Mouse (Mus musculus): ENCODE results near the gene Pgs1. TPM values are rescaled to one million over a fixed set of nuclear protein-coding genes. Genes with fewer than 3 reads are reported as not detected.

The Pgs1 gene
- polyA plus RNA-seq, 1 experiment from 2014 or later = 40.8 TPM

DNA sequence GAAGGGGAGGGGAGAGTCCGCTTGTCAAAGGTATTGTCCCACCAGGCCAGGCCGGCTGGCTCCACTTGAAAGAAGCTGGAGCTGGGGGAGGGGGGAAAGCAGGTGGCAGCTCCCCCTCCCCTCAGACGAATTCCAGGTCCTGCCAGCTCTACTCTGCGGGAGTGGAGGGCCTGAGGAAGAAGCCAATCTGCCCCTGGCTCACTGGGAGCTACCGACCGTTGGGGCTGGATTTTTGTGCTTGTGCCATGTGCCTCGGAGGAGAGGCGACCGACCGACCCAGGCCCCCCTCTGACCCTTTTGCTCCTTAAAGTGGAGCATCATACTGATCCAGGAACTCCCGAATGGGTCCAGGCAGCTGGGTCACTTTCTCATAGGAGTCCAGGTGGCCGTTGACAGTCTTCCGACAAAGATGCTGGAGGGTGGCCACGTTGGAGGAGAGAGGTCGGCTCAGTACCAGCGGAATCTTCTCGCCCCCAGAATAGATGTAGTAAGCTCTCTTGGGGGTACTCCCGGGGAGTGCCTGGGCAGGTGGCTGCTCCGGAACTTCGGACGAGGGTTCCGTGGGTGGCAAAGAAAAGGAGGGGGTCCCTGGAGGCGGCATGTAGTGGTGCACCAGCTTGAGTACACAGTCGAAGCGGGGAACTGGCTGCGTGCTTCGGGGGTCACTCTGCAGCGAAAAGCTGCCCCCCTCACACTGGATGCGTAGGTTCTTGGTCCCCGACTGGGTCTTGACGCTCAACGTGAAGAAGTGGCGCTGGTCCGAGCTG, 18.7 kb upstream of the Pgs1 start:
- DNase-seq = no peak
- ATAC-seq (ENCODE audit: insufficient read depth) = no peak
- Histone ChIP-seq H3K4me3 (ENCODE audit: low read depth, low read length) (peak overlapping the region; percentile 73), H3K9ac (peak overlapping the region; percentile 81), H3K36me3 (ENCODE audit: insufficient read depth) (peaks cover 13% of the 10 kb centered on the region), H3K27ac (ENCODE audit: low read depth) (no peak overlapping the region), H3K9me3 (ENCODE audit: low read depth, low read length) (no peaks in the 10 kb centered on the region), H3K4me1 (ENCODE audit: insufficient read depth) (peaks cover 39% of the 10 kb centered on the region; the same call in 1 of the 2 replicates), H3K4me2 (peak overlapping the region; percentile 99), H3K27me3 (ENCODE audit: insufficient read depth, low read length) (0 out of 2 replicates have a peak, but pooled peaks cover 12% of the 10 kb centered on the region)
- 12% methylated on average over 34 of the region's 34 CpGs for WGBS
- TF ChIP-seq CTCF (IDR thresholded peaks at IDR 0.05; ENCODE audit: low read depth) = peak; percentile 25

DNA sequence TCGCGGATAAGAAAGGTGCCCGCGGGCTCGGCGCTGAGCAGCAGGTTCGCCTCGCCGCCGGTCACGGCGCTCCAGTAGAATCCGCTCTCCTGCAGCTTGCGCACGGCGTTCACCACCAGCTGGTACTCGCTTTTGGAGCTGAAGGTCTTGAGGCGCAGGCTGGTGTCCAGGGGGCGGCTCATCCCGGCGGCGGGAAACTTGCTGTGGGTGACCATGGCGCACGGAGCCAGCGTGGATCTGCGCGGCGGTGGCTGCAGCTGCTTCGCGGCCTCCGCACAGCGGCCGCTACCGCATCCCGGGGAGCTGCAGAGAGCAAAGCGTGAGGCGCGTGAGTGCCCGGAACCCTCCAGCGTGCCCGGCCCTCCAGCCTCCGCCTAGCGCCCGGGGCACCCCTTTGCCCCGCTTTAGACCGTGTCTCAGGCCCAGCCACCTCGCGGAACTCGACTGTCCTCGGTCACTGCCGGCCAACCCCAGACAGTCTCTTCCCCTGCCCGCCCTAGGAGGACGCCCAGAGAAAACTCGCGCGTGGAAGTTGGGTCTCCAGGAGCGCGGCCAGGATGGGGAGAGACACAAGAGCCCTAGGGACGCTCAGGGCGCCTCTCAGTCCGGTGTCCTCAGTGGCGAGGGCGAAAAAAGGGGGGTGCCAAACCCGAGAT, 17.9 kb upstream of the Pgs1 start:
- ATAC-seq (ENCODE audit: insufficient read depth) (no peak), DNase-seq (peak; percentile 66)
- Histone ChIP-seq H3K4me1 (ENCODE audit: insufficient read depth) (peaks cover 32% of the 10 kb centered on the region; the same call in 1 of the 2 replicates), H3K4me2 (peak overlapping the region; percentile 99), H3K4me3 (ENCODE audit: low read depth, low read length) (peak overlapping the region; percentile 73), H3K9ac (peak overlapping the region; percentile 81), H3K27me3 (ENCODE audit: insufficient read depth, low read length) (0 out of 2 replicates have a peak, but pooled peaks cover 12% of the 10 kb centered on the region), H3K36me3 (ENCODE audit: insufficient read depth) (peaks cover 13% of the 10 kb centered on the region), H3K27ac (ENCODE audit: low read depth) (peak overlapping the region; percentile 97), H3K9me3 (ENCODE audit: low read depth, low read length) (no peaks in the 10 kb centered on the region)
- TF ChIP-seq CTCF (IDR thresholded peaks at IDR 0.05; ENCODE audit: low read depth) = no peak
- under 1% methylated on average over 64 of the region's 64 CpGs for WGBS

GRCm38 (mm10) chr11:117968716-117969099, 17.4 kb upstream of the Pgs1 start:
- peak; percentile 35 for TF ChIP-seq CTCF (IDR thresholded peaks at IDR 0.05; ENCODE audit: low read depth)
- 0 out of 2 replicates have a peak, but pooled peaks cover 12% of the 10 kb centered on the region for H3K27me3 ChIP-seq (ENCODE audit: insufficient read depth, low read length)
- H3K4me1 ChIP-seq (ENCODE audit: insufficient read depth) = peaks cover 31% of the 10 kb centered on the region; the same call in 1 of the 2 replicates
- H3K9ac ChIP-seq = peak overlapping the region; percentile 81
- under 1% methylated on average over 34 of the region's 34 CpGs for WGBS
- peak overlapping the region; percentile 97 for H3K27ac ChIP-seq (ENCODE audit: low read depth)
- no peaks in the 10 kb centered on the region for H3K9me3 ChIP-seq (ENCODE audit: low read depth, low read length)
- peak overlapping the region; percentile 73 for H3K4me3 ChIP-seq (ENCODE audit: low read depth, low read length)
- ATAC-seq (ENCODE audit: insufficient read depth) (peak; percentile 45), DNase-seq (no peak)
- peaks cover 13% of the 10 kb centered on the region for H3K36me3 ChIP-seq (ENCODE audit: insufficient read depth)
- peak overlapping the region; percentile 99 for H3K4me2 ChIP-seq

DNA sequence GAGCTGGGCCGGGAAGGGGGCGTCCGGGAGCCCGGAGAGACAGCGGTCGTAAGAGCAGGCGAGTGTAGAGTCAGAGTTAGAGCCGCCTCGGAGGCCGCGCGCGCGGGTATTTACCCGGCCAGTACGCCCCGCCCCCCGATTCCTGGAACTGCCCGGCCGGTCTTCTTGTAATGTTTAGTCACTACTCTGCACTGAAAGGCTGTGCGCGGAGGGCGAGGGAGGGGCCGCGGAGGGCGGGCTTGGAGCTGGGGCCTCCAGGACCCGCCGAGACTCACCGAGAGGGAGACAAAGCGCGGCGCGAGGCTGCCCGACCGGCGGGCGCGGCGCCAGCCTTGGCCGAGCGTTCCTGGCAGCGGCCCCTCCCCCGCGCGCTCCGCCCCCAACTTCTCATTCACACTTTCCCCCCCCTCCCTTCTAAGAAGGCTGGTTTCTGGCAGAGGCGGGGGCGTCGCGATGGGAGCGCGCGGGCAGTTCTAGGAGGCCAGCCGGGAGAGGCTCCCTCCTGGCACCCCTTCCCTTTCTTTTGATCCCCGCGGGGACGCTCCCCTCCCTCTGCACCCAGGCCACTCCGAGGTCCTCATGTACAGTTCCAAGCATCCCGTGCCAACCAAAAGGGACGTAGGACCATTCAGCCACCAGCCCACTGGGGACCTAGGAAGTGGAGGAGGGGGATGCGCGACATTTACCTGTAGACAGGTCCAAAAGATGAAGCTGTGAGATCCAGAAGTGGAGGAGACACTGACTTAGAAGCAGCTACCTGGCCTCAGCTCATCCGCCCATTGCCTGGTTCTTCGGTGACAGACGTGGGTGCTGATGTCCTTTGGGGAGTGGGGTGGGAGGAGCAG, 16.8 kb upstream of the Pgs1 start:
- H3K27me3 ChIP-seq (ENCODE audit: insufficient read depth, low read length) = 0 out of 2 replicates have a peak, but pooled peaks cover 12% of the 10 kb centered on the region
- H3K4me2 ChIP-seq = peak overlapping the region; percentile 99
- H3K4me1 ChIP-seq (ENCODE audit: insufficient read depth) = peaks cover 29% of the 10 kb centered on the region
- H3K36me3 ChIP-seq (ENCODE audit: insufficient read depth) = peaks cover 13% of the 10 kb centered on the region
- DNase-seq = peak; percentile 98
- ATAC-seq (ENCODE audit: insufficient read depth) = peak; percentile 96
- H3K9me3 ChIP-seq (ENCODE audit: low read depth, low read length) = no peaks in the 10 kb centered on the region
- peak overlapping the region; percentile 81 for H3K9ac ChIP-seq
- H3K4me3 ChIP-seq (ENCODE audit: low read depth, low read length) = peak overlapping the region; percentile 73
- TF ChIP-seq CTCF (IDR thresholded peaks at IDR 0.05; ENCODE audit: low read depth) = no peak
- under 1% methylated on average over 63 of the region's 65 CpGs for WGBS
- peak overlapping the region; percentile 97 for H3K27ac ChIP-seq (ENCODE audit: low read depth)

- DNase-seq (peak; percentile 97), ATAC-seq (ENCODE audit: insufficient read depth) (peak; percentile 30)
- Histone ChIP-seq H3K27ac (ENCODE audit: low read depth) (peak within 1 kb of the TSS; percentile 97), H3K27me3 (ENCODE audit: insufficient read depth, low read length) (0 out of 2 replicates have a peak, but pooled peaks cover 12% of the 10 kb centered on the region), H3K36me3 (ENCODE audit: insufficient read depth) (peaks cover 13% of the 10 kb centered on the region), H3K4me1 (ENCODE audit: insufficient read depth) (peaks cover 29% of the 10 kb centered on the region), H3K4me2 (peak within 1 kb of the TSS; percentile 99), H3K9me3 (ENCODE audit: low read depth, low read length) (no peaks in the 10 kb centered on the region), H3K4me3 (ENCODE audit: low read depth, low read length) (peak within 1 kb of the TSS; percentile 73), H3K9ac (peak within 1 kb of the TSS; percentile 81)
- peak; percentile 96 for TF ChIP-seq CTCF (IDR thresholded peaks at IDR 0.05; ENCODE audit: low read depth)
- 7% methylated on average over 21 of the region's 21 CpGs for WGBS
Measured at GRCm38 (mm10) chr11:117969945-117970872, 15.9 kb upstream of the Pgs1 start, which contains the start of gene Socs3. Gene Socs3 (minus strand): TSS chr11:117970047.

DNA sequence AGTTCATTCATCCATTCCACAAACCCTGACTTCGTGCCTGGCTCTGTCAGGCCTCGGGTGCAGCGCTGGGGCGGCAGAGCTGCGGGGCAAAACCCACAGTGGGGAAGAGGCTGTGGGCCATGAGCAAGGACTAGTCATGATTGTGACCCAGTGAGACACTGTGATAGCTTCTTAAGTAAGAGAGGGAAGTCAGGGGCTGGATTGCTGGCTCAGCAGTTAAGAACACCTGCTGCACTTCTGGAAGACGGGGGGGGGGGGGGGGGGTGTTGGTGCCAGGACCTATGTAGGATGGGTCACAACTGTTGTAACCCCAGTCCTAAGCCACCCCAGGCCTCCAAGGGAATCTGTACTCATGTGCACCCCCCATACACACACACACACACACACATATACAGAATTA, 15.0 kb upstream of the Pgs1 start:
- Histone ChIP-seq H3K4me1 (ENCODE audit: insufficient read depth) (peaks cover 35% of the 10 kb centered on the region), H3K9ac (no peak overlapping the region), H3K27ac (ENCODE audit: low read depth) (no peak overlapping the region), H3K27me3 (ENCODE audit: insufficient read depth, low read length) (0 out of 2 replicates have a peak, but pooled peaks cover 12% of the 10 kb centered on the region), H3K9me3 (ENCODE audit: low read depth, low read length) (no peaks in the 10 kb centered on the region), H3K36me3 (ENCODE audit: insufficient read depth) (peaks cover 5% of the 10 kb centered on the region; the same call in 1 of the 2 replicates), H3K4me3 (ENCODE audit: low read depth, low read length) (no peak overlapping the region), H3K4me2 (no peak overlapping the region)
- 78% methylated on average over 6 of the region's 6 CpGs for WGBS
- TF ChIP-seq CTCF (IDR thresholded peaks at IDR 0.05; ENCODE audit: low read depth) = no peak
- DNase-seq = no peak
- ATAC-seq (ENCODE audit: insufficient read depth) = no peak
